Mouse (Mus musculus) embryo, embryonic 11 days (tissue): ENCODE results near the gene Fmo9.

Experiments
- DNase-seq: peaks from one replicate; pipeline ENCODE4 v3.0.0-alpha.2; 2015

Fmo9 gene

DNA sequence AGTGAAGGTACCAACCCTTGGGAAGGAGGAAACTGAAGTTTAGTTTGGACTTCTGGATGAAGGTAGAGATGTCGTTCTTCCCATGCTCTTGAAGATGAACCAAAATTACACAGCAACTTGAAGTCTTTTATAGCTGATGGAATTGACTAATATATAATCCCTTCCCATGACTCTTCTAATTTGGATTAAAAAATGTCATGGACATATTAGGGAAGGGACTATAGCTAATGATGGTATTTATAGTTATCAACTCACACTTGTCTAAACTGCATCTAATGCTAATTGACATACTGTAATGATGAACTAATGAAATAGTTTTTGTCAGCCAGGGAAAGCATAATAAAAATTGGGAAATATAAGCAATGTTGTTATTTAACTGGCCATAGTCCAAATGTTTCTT lies at the start of gene Fmo9:
Gene Fmo9, minus strand, starts transcription at position 101 of the 400 bp plus-strand sequence.
- DNase-seq = no peak

DNA sequence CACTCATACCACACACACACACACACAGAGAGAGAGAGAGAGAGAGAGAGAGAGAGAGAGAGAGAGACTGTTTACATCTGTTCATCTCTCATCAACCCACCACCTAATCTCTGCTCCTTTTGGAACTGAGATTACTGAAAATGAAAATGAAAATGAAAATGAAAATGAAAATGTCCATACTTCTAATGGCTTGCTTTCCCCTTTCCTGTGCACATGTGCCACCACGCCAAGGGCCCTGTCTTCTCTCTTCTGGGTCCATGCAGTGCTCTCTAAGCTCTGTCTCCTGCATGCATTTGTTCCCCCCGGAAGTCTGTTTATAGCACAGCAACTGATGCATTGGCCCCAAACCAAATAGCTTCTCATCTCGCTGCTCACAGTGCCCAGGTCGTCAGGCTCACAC lies 49.2 kb upstream of the Fmo9 start:
- no peak for DNase-seq

DNA sequence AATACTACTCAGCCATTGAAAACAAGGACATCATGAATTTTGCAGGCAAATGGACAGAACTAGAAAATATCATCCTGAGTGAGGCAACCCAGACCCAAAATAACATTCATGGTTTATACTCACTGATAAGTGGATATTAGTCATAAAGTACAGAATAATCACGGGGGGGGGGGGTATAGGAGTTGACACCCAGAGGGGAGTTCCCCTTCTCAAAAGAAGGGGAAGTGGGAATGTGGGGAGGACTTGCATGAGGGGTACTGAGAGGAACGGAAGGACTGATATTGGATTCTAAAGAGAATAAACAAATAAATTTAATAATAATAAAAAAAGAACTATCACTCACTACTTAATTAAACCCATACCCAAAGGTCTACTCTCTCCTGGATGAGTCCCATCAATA lies 48.6 kb upstream of the Fmo9 start:
- DNase-seq = no peak

DNA sequence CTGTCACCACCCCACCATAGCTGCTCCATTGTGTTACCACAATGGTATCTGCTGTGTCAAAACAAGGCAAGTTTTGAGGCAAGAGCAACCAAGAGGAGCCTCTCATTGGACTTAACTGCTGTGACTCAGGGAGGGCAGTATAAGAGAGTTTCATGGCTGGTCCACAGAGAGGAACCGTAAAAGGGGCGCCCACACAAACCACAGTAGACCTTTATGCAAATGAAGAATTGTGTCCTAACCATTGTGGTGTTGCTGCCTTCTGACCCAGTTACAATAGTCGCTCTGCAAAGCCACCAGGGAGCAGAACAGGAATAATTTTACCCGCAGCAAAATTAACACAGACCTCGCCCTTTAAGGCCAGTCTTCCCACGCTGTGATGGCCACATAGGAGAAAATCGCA lies 29.2 kb upstream of the Fmo9 start:
- DNase-seq = no peak

DNA sequence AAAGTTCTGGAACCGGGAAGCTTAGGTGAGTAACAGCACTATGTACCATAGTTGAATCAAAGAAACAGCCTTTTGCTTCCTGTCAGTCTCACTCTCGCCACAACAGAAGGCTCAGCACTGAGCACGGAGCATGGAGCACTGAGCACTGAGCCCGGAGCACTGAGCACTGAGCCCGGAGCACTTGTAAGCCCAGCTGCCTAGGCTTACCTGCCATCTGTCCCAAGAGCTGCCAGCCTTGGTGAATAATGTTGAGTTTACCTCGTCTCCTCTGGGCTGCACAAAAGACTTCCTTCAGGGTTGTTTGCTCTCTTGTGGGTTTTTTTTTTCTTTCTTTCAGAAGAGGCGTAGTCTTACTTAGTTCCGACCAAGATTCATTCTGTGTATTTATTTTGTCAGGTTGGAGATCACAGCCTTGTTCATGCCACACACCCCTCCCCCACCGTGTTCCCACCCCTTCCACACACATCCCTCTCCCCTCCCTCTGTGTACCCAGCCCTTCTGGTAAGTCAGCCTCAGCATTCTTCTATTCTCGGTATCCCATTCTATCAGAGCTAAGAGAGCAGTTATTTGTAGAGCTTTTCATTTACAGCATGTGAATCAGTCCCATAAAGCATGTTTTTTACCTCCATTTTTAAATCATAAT lies 20.7 kb upstream of the Fmo9 start:
- no peak for DNase-seq

DNA sequence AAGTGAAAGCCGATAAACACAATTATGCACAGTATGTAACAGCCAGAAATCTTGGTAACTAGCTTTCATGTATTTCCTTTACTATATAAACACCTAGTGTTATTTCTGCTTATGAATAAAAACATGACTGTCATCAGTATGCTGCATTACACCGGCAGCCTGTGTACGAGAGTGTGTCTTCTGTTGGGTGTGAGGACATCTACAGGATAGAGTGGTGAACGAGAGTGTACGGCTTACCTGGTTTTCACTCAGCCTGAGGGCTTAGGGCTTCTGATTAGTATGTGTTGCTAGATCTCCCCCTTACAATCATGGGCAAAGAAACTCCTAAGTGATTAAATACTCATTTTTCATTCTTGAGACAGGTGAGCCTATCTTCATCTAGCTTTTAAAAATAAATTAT lies 12.4 kb downstream of the Fmo9 start:
- DNase-seq = no peak

DNA sequence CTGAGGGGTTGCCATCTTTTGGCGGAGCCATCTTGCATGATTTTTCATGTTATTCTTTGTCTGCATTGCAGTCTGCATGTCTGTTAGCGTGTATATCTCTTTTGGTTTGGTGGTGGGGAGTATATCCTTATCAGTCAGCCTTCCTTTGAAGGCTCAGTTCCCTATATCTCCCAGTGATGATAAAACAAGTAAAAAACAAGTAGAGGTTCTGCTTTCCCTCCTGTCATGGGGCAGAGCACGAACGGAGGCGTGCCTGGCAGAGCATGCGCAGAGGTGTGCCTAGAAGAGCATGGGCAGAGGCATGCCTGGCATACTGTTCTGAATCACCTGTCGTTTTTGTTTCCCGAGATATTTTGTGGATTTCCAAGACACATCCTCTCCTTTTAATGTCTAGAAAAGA lies 20.8 kb downstream of the Fmo9 start:
- no peak for DNase-seq

DNA sequence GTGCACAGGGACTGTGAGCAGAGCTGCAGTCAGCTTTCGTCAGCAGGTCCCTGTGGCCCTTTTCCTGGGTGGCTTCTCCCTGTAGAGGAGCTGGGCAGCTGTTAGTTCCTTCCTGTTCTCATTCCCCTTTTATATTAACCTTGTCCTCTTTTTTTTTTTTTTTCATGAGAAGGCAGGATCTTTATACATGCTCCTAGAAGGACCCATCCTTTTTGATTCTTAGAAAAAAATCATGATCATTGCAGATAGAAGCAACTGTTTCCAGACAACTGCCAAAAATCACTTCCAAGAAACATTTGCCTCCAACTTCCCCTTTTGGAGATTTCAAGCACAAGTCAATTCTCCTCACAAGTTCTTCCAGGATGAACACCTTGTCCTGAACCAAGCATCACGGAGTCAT lies 34.1 kb downstream of the Fmo9 start, which contains the start of gene Gm4847:
Gene Gm4847, minus strand, starts transcription at position 101 of the 400 bp plus-strand sequence.
- DNase-seq = no peak
